ENCODE assay signal across 23 mouse cellular contexts in the genomic region with DNA sequence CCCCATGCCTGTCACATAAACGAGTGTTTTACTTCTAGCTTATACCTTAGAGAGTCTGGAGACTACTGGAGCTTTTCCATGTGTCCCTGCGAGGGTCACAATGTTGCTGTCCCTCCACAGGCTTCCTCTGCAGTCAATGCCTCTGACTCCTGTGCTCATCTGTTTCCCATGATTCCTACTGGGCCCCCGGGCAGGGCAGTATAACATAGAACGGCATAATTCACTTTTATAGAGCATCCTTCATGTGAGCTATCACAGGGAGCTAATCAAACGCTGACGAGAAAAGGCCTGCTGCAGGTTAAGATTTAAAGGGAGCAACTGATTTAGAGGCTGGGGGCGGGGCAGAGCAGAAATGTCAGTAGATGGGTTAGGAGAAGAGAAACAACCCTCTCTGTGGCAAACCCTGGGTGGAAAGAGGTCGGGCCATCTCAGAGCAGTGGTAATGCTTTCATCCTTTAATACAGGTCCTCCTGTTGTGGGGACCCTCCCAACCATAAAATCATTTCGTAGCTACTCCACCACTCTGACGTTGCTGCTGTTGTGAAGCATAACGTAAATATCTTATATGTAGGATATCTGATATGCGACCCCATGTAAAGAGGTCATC.
DNase-seq lines count a peak whose midpoint lies in the region; ATAC-seq and TF ChIP-seq lines count a peak whose summit lies in the region.
"Had no signal": no experiment of that assay in that cellular context is flagged by ENCODE, and none has a peak within 500 bp of the region (broad histone marks: within the 10 kb centered on the region; RNA-seq: fewer than 3 reads in every experiment).

No protein-coding gene starts in this region.

- DNase-seq in kidney, adult 11 months, result no peak
- peak; percentile 69 for DNase-seq in midbrain, embryonic 11.5 days (ENCODE audit: low spot score, missing footprints)
- no peak for DNase-seq in midbrain, postnatal 0 days (ENCODE audit: low spot score)
- DNase-seq in lung, postnatal 10 days, result no peak
- DNase-seq: adrenal gland, postnatal 10 days; B cell, adult 2 months; cerebellum, adult 18-20 months; cerebellum, adult 9-11 months; cerebellum, postnatal 36 days; gastrocnemius, postnatal 10 days; heart, adult 18-20 months; heart, postnatal 10 days; heart, postnatal 4 days had no signal

- H3K9ac ChIP-seq in kidney, embryonic 14.5 days (ENCODE audit: low read depth, low read length), result no peak overlapping the region
- no peak overlapping the region for H3K9ac ChIP-seq in midbrain, embryonic 11.5 days (ENCODE audit: low read length)
- no peak overlapping the region for H3K9ac ChIP-seq in midbrain, postnatal 0 days (replicated peaks; ENCODE audit: low read length, poor library complexity, severe bottlenecking)
- no peak overlapping the region for H3K9ac ChIP-seq in neural tube, embryonic 13.5 days
- H3K9ac ChIP-seq: embryonic facial prominence, embryonic 13.5 days; forebrain, embryonic 12.5 days; hindbrain, embryonic 12.5 days had no signal

- H3K4me1 ChIP-seq in kidney, embryonic 14.5 days (ENCODE audit: control insufficient read depth, insufficient read depth, low read length), result peaks cover 20% of the 10 kb centered on the region
- no peaks in the 10 kb centered on the region for H3K4me1 ChIP-seq in midbrain, embryonic 11.5 days (ENCODE audit: control insufficient read depth, insufficient read depth, low read length)
- H3K4me1 ChIP-seq in midbrain, postnatal 0 days (ENCODE audit: insufficient read depth, low read length), result no peaks in the 10 kb centered on the region
- H3K4me1 ChIP-seq in neural tube, embryonic 13.5 days (replicated peaks), result peaks cover 7% of the 10 kb centered on the region
- H3K4me1 ChIP-seq: forebrain, embryonic 12.5 days; heart, embryonic 10.5 days; hindbrain, embryonic 12.5 days had no signal

- no peak overlapping the region for H3K4me3 ChIP-seq in kidney, embryonic 14.5 days (ENCODE audit: low read length)
- H3K4me3 ChIP-seq in midbrain, embryonic 11.5 days (ENCODE audit: low read depth, low read length), result no peak overlapping the region
- no peak overlapping the region for H3K4me3 ChIP-seq in midbrain, postnatal 0 days (ENCODE audit: low read depth, low read length)
- no peak overlapping the region for H3K4me3 ChIP-seq in neural tube, embryonic 13.5 days
- H3K4me3 ChIP-seq: embryonic facial prominence, embryonic 13.5 days; forebrain, embryonic 12.5 days; heart, embryonic 10.5 days; hindbrain, embryonic 12.5 days had no signal

- H3K36me3 ChIP-seq in kidney, embryonic 14.5 days (ENCODE audit: control insufficient read depth, insufficient read depth, low read length), result no peaks in the 10 kb centered on the region
- no peaks in the 10 kb centered on the region for H3K36me3 ChIP-seq in midbrain, embryonic 11.5 days (ENCODE audit: control insufficient read depth, insufficient read depth, low read length)
- no peaks in the 10 kb centered on the region for H3K36me3 ChIP-seq in midbrain, postnatal 0 days (ENCODE audit: insufficient read depth, low read length)
- no peaks in the 10 kb centered on the region for H3K36me3 ChIP-seq in neural tube, embryonic 13.5 days
- H3K36me3 ChIP-seq: embryonic facial prominence, embryonic 13.5 days; forebrain, embryonic 12.5 days; G1E; heart, embryonic 10.5 days; hindbrain, embryonic 12.5 days had no signal

- H3K27me3 ChIP-seq in kidney, embryonic 14.5 days (ENCODE audit: control insufficient read depth, insufficient read depth, low read length), result no peaks in the 10 kb centered on the region
- no peaks in the 10 kb centered on the region for H3K27me3 ChIP-seq in midbrain, embryonic 11.5 days (ENCODE audit: control insufficient read depth, insufficient read depth, low read length)
- H3K27me3 ChIP-seq in midbrain, postnatal 0 days (ENCODE audit: insufficient read depth, low read length), result no peaks in the 10 kb centered on the region
- H3K27me3 ChIP-seq in neural tube, embryonic 13.5 days, result no peaks in the 10 kb centered on the region
- H3K27me3 ChIP-seq: hindbrain, embryonic 12.5 days had no signal

- no peak for TF ChIP-seq CTCF in midbrain, postnatal 0 days (IDR thresholded peaks at IDR 0.05)

- ATAC-seq in kidney, embryonic 14.5 days (ENCODE audit: low FRiP score, low TSS enrichment), result peak; percentile 30; the same call in 1 of the 2 replicates
- no peak for ATAC-seq in midbrain, embryonic 11.5 days (ENCODE audit: low FRiP score)
- no peak for ATAC-seq in midbrain, postnatal 0 days (ENCODE audit: low FRiP score)
- ATAC-seq in neural tube, embryonic 13.5 days (ENCODE audit: low read depth), result peak; percentile 85
- ATAC-seq in inflammation-experienced regulatory T-cells, adult 6 months, result no peak
- ATAC-seq: CD4-positive, CD25-positive, alpha-beta regulatory T cell, adult 4 months; forebrain, embryonic 16.5 days had no signal

- 18% methylated on average over 12 of the region's 12 CpGs for WGBS in kidney, embryonic 14.5 days
- 80% methylated on average over 12 of the region's 12 CpGs for WGBS in midbrain, embryonic 11.5 days
- WGBS in midbrain, postnatal 0 days, result 79% methylated on average over 12 of the region's 12 CpGs
- WGBS in neural tube, embryonic 13.5 days, result 43% methylated on average over 12 of the region's 12 CpGs

- no peak overlapping the region; the same call in 1 of the 2 replicates for H3K4me2 ChIP-seq in kidney, embryonic 14.5 days (replicated peaks; ENCODE audit: low read depth, low read length)
- no peak overlapping the region for H3K4me2 ChIP-seq in midbrain, embryonic 11.5 days
- H3K4me2 ChIP-seq in midbrain, postnatal 0 days (ENCODE audit: low read depth, low read length, poor library complexity, severe bottlenecking), result no peak overlapping the region
- H3K4me2 ChIP-seq in neural tube, embryonic 13.5 days, result no peak overlapping the region
- H3K4me2 ChIP-seq: embryonic facial prominence, embryonic 13.5 days; forebrain, embryonic 12.5 days; hindbrain, embryonic 12.5 days had no signal

- no peaks in the 10 kb centered on the region for H3K9me3 ChIP-seq in kidney, embryonic 14.5 days (ENCODE audit: control insufficient read depth, low read length)
- H3K9me3 ChIP-seq in midbrain, embryonic 11.5 days (ENCODE audit: control insufficient read depth, low read length), result no peaks in the 10 kb centered on the region
- no peaks in the 10 kb centered on the region for H3K9me3 ChIP-seq in midbrain, postnatal 0 days (ENCODE audit: low read length)
- H3K9me3 ChIP-seq in neural tube, embryonic 13.5 days, result no peaks in the 10 kb centered on the region
- H3K9me3 ChIP-seq: embryonic facial prominence, embryonic 13.5 days; forebrain, embryonic 12.5 days; G1E; heart, embryonic 10.5 days; hindbrain, embryonic 12.5 days had no signal

- H3K27ac ChIP-seq in kidney, embryonic 14.5 days (ENCODE audit: low read depth, low read length), result no peak overlapping the region
- no peak overlapping the region for H3K27ac ChIP-seq in midbrain, embryonic 11.5 days (ENCODE audit: low read depth, low read length)
- H3K27ac ChIP-seq in midbrain, postnatal 0 days (ENCODE audit: low read depth, low read length), result no peak overlapping the region
- no peak overlapping the region for H3K27ac ChIP-seq in neural tube, embryonic 13.5 days (replicated peaks)
- H3K27ac ChIP-seq: embryonic facial prominence, embryonic 13.5 days; forebrain, embryonic 12.5 days; heart, embryonic 10.5 days; hindbrain, embryonic 12.5 days had no signal

Comparison
In these comparisons a context has a peak if more than half of its experiments do, and no peak if none do; other contexts are left out.
1. ATAC-seq: peak in kidney, embryonic 14.5 days (single experiment) and neural tube, embryonic 13.5 days (single experiment); none in midbrain, embryonic 11.5 days (single experiment), midbrain, postnatal 0 days (single experiment) and inflammation-experienced regulatory T-cells, adult 6 months (single experiment).